Mouse (Mus musculus): Measurements from ENCODE around the gene Zbtb40.

- TF ChIP-seq CTCF (IDR thresholded peaks at IDR 0.05; ENCODE audit: low read depth) (no peak), EP300 (IDR thresholded peaks at IDR 0.05; ENCODE audit: low read depth) (no peak)
These were observed 16.1 kb downstream of the Zbtb40 start for GRCm38 (mm10) chr4:137032456-137032855.
